Mouse (Mus musculus): ENCODE results near the gene D630039A03Rik. TPM values are rescaled to one million over a fixed set of nuclear protein-coding genes. Genes with fewer than 3 reads are reported as not detected.
A peak's percentile ranks its signal among the peaks of the same experiment; 100 is the strongest.
"Not testable (repeated sequence)": the region's sequence is repeated elsewhere in the genome, so short reads cannot be mapped to it uniquely, and the experiment has no call there.

The D630039A03Rik gene
- total and polyA plus RNA-seq, 2 experiments from 2014 or later, result 0.52 to 0.54 TPM

DNA sequence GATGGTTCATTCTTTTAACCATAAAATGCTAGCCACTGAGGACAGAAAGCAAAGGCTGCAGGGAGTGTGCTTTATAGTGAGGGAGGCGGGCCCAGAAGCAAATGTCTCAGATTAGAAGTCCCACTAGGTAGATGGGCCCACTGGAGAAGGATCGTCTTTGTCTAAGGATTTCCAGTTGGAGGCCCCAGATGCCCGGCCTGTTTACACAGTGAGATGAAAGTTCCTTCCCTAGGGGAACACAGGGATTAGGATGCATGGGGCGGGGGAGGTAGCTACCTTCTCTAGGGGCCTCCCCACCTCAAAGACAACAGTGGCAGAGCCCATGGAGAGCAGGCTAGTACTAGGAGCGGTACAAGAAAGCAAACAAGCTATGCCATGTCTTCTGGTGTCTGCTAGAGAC, 21.0 kb downstream of the D630039A03Rik start:
- Histone ChIP-seq H3K4me3 (ENCODE audit: low read length) (no peak overlapping the region), H3K27me3 (ENCODE audit: insufficient read depth, low read length) (no peaks in the 10 kb centered on the region), H3K9ac (replicated peaks; ENCODE audit: low read length) (no peak overlapping the region), H3K36me3 (ENCODE audit: insufficient read depth, low read length) (no peaks in the 10 kb centered on the region), H3K27ac (no peak overlapping the region), H3K4me1 (ENCODE audit: insufficient read depth, low read length) (peaks cover 3% of the 10 kb centered on the region; the same call in 1 of the 2 replicates), H3K4me2 (ENCODE audit: low read depth, low read length) (no peak overlapping the region), H3K9me3 (ENCODE audit: low read length) (no peaks in the 10 kb centered on the region)
- no peak for DNase-seq (ENCODE audit: low spot score)
- TF ChIP-seq CTCF (IDR thresholded peaks at IDR 0.05; ENCODE audit: low read depth), result no peak
- ATAC-seq, result no peak
- WGBS, result 49% methylated on average over 5 of the region's 5 CpGs

DNA sequence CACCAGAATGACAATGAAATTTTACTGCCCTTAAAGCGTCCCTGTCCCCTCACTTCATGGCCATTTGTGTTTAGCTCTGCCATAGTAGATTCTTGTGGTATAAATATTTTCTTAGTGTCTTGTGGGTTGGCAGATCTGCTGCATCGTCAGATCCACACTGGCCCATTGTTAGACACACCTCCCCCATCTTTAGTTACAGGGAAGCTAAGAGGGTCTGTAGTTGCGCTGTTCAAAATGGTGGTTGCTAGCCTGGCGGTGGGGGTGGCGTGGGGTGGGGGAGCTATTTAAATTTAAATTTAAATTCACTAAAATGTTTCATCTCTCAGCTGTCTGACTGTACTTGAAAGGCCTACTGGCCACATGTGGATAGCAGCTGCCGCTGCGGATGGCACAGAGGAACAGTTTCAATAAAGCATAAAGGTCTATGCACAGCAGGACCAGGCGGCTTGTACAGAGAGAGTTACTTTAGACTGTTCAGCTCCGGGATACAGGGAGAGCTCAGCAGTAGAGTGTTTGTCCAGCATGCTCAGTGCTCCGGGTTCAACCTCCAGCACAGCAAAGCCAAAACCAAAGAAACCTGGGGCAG, 24.0 kb downstream of the D630039A03Rik start:
- no peak overlapping the region for H3K4me3 ChIP-seq (ENCODE audit: low read length)
- 28% methylated on average over 10 of the region's 10 CpGs for WGBS
- H3K4me2 ChIP-seq (ENCODE audit: low read depth, low read length), result no peak overlapping the region
- no peak overlapping the region; the same call in 1 of the 2 replicates for H3K27ac ChIP-seq
- TF ChIP-seq CTCF (IDR thresholded peaks at IDR 0.05; ENCODE audit: low read depth), result no peak
- ATAC-seq (peak; percentile 63), DNase-seq (ENCODE audit: low spot score) (no peak)
- no peaks in the 10 kb centered on the region for H3K9me3 ChIP-seq (ENCODE audit: low read length)
- H3K4me1 ChIP-seq (ENCODE audit: insufficient read depth, low read length), result peaks cover 3% of the 10 kb centered on the region; the same call in 1 of the 2 replicates
- H3K36me3 ChIP-seq (ENCODE audit: insufficient read depth, low read length), result no peaks in the 10 kb centered on the region
- no peaks in the 10 kb centered on the region for H3K27me3 ChIP-seq (ENCODE audit: insufficient read depth, low read length)
- no peak overlapping the region for H3K9ac ChIP-seq (replicated peaks; ENCODE audit: low read length)

DNA sequence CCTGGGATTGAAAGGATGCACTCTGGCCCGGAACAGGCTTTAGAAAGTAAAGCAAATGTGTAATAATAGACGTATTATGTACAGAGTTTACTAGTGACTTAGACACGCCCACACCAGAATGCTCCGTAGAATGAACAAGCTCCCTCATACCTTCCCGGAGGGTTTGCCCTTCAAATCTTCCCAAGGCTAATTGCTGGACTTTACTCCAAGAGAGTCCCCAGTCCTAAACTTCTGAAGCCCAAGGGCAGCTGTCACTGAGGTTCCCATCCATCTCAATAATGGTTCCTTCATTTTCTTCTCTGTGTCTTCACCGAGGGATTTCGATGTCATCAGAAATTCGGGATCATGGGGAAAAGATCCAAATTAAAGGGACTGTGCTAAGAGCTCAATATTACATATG, 26.3 kb downstream of the D630039A03Rik start:
- Histone ChIP-seq H3K36me3 (ENCODE audit: insufficient read depth, low read length) (no peaks in the 10 kb centered on the region), H3K27ac (no peak overlapping the region), H3K4me2 (ENCODE audit: low read depth, low read length) (no peak overlapping the region), H3K9me3 (ENCODE audit: low read length) (no peaks in the 10 kb centered on the region), H3K4me1 (ENCODE audit: insufficient read depth, low read length) (peaks cover 3% of the 10 kb centered on the region; the same call in 1 of the 2 replicates), H3K9ac (replicated peaks; ENCODE audit: low read length) (no peak overlapping the region), H3K4me3 (ENCODE audit: low read length) (no peak overlapping the region), H3K27me3 (ENCODE audit: insufficient read depth, low read length) (no peaks in the 10 kb centered on the region)
- TF ChIP-seq CTCF (IDR thresholded peaks at IDR 0.05; ENCODE audit: low read depth), result no peak
- WGBS, result 86% methylated on average over 8 of the region's 8 CpGs
- no peak for ATAC-seq
- no peak for DNase-seq (ENCODE audit: low spot score)

DNA sequence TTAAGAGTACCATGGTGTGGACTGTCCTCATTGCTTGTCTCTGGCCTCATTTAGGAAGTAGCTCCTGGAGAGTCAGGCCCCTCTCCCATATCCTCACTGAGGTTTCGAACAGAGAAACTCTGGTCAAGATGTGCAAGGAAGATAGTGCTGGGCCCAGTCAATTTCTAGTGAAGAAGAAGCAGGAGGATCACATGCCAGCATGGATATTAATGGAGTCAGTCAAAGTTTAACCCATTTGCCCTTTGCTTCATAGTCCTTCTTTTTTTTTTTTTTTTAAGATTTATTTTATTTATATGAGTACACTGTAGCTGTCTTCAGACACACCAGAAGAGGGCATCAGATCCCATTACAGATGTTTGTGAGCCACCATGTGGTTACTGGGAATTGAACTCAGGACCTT, 27.1 kb downstream of the D630039A03Rik start:
- not testable (repeated sequence) for H3K9ac ChIP-seq (replicated peaks; ENCODE audit: low read length); H3K27ac ChIP-seq; H3K27me3 ChIP-seq (ENCODE audit: insufficient read depth, low read length); DNase-seq (ENCODE audit: low spot score); H3K9me3 ChIP-seq (ENCODE audit: low read length); H3K4me1 ChIP-seq (ENCODE audit: insufficient read depth, low read length); H3K4me2 ChIP-seq (ENCODE audit: low read depth, low read length); H3K4me3 ChIP-seq (ENCODE audit: low read length); H3K36me3 ChIP-seq (ENCODE audit: insufficient read depth, low read length); ATAC-seq
- WGBS, result 97% methylated on average over 1 of the region's 1 CpGs

DNA sequence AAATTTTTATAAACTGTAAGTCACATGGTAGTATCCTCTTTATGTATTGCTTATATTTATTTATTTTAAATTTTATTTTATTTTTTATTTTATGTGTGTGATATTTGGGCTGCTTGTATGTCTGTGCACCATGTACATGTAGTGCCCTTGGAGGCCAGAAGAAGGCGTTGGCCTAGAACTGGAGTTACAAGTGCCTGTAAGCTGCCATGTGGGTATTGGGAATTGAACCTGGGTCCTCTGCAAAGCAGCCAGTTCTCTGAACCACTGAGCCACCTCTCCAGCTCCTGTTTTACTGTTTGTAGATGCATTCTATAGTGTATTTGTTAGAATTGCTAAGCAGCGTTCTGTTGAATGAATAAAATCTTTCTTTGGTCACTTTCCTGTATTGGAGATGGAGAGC, 27.9 kb downstream of the D630039A03Rik start:
- Histone ChIP-seq H3K27me3 (ENCODE audit: insufficient read depth, low read length) (no peaks in the 10 kb centered on the region), H3K36me3 (ENCODE audit: insufficient read depth, low read length) (no peaks in the 10 kb centered on the region), H3K9me3 (ENCODE audit: low read length) (no peaks in the 10 kb centered on the region), H3K4me3 (ENCODE audit: low read length) (no peak overlapping the region), H3K27ac (no peak overlapping the region), H3K4me2 (ENCODE audit: low read depth, low read length) (no peak overlapping the region), H3K9ac (replicated peaks; ENCODE audit: low read length) (no peak overlapping the region), H3K4me1 (ENCODE audit: insufficient read depth, low read length) (peaks cover 3% of the 10 kb centered on the region; the same call in 1 of the 2 replicates)
- WGBS, result 94% methylated on average over 2 of the region's 2 CpGs
- no peak for ATAC-seq
- no peak for DNase-seq (ENCODE audit: low spot score)
- TF ChIP-seq CTCF (IDR thresholded peaks at IDR 0.05; ENCODE audit: low read depth), result no peak

DNA sequence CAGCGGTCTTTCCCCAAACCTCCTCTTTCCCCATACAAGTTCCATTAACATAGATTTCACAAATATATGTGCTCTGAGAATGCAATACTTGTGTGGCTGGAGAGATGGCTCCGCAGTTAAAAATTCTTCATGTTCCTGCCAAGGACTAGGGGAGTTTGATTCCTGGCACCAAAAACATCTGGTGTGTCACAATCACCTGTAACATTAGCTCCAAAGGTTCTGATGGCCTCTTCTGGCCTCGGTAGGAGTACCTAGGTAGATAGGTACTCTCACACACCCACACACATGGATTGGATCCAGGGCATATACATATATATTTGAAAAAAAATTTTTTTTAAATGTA, 29.2 kb downstream of the D630039A03Rik start:
- 95% methylated on average over 3 of the region's 3 CpGs for WGBS

DNA sequence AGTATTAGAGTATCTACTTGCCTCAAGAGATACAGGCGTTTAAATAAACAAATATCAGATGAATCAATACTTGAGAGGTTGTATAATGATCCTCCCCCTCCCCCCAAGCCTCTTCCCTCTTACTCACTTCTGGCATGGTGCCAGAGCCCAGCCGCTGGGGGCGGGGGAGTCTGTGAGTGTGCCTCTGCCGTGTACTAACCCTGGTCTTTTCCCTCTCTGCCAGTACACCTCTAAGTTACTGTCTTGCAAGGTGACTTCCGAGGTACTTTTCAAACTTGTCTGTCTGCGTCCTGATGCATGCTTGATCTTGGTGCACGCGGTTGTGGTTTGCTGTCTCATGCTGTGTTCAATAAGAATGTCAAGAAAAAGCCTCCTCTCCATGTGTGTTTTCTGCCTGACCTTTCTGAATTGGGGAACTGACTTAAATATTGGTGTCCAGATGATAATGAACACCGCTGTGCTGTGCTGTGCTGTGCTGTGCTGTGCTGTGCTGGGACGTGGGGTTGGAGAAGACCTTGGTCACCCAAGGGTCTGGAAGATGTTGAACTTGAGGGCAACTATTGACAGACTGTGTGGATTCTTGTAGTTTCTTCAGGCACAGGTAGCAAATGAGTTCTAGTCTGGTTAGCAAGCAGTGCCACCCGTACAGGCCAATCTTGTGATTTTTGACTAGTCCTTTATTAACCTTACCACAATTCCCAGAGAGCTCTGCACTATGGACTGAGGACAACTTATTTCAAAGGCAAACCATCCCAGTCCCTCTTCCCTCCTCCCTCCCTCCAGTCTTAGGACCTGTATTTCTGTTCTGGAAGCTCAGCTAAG, 29.8 kb downstream of the D630039A03Rik start:
- no peaks in the 10 kb centered on the region for H3K9me3 ChIP-seq (ENCODE audit: low read length)
- H3K36me3 ChIP-seq (ENCODE audit: insufficient read depth, low read length), result no peaks in the 10 kb centered on the region
- H3K4me2 ChIP-seq (ENCODE audit: low read depth, low read length), result no peak overlapping the region
- no peak for TF ChIP-seq CTCF (IDR thresholded peaks at IDR 0.05; ENCODE audit: low read depth)
- no peak overlapping the region for H3K27ac ChIP-seq
- no peaks in the 10 kb centered on the region for H3K27me3 ChIP-seq (ENCODE audit: insufficient read depth, low read length)
- no peaks in the 10 kb centered on the region for H3K4me1 ChIP-seq (ENCODE audit: insufficient read depth, low read length)
- DNase-seq (ENCODE audit: low spot score), result peak; percentile 60
- ATAC-seq, result peak; percentile 38; the same call in 1 of the 2 replicates
- 53% methylated on average over 11 of the region's 11 CpGs for WGBS
- no peak overlapping the region for H3K4me3 ChIP-seq (ENCODE audit: low read length)
- no peak overlapping the region for H3K9ac ChIP-seq (replicated peaks; ENCODE audit: low read length)

More for the DNA sequence above, 29.2 kb downstream of the D630039A03Rik start:
- no peak overlapping the region for H3K9ac ChIP-seq (replicated peaks; ENCODE audit: low read length)
- H3K27ac ChIP-seq, result no peak overlapping the region
- no peak overlapping the region for H3K4me2 ChIP-seq (ENCODE audit: low read depth, low read length)
- H3K4me1 ChIP-seq (ENCODE audit: insufficient read depth, low read length), result peaks cover 2% of the 10 kb centered on the region; the same call in 1 of the 2 replicates
- H3K36me3 ChIP-seq (ENCODE audit: insufficient read depth, low read length), result no peaks in the 10 kb centered on the region
- no peak for TF ChIP-seq CTCF (IDR thresholded peaks at IDR 0.05; ENCODE audit: low read depth)
- H3K27me3 ChIP-seq (ENCODE audit: insufficient read depth, low read length), result no peaks in the 10 kb centered on the region
- no peaks in the 10 kb centered on the region for H3K9me3 ChIP-seq (ENCODE audit: low read length)
- H3K4me3 ChIP-seq (ENCODE audit: low read length), result no peak overlapping the region
- ATAC-seq (no peak), DNase-seq (ENCODE audit: low spot score) (no peak)

All from hindbrain, postnatal 0 days (tissue).